Mouse (Mus musculus): ENCODE measurements around the gene Exoc3l. TPM values are rescaled to one million over a fixed set of nuclear protein-coding genes. Genes with fewer than 3 reads are reported as not detected.
A peak's percentile ranks its signal among the peaks of the same experiment; 100 is the strongest.

Gene Exoc3l
- total and polyA plus RNA-seq, 3 experiments: 1.4 to 2.8 (median 2.6) TPM

DNA sequence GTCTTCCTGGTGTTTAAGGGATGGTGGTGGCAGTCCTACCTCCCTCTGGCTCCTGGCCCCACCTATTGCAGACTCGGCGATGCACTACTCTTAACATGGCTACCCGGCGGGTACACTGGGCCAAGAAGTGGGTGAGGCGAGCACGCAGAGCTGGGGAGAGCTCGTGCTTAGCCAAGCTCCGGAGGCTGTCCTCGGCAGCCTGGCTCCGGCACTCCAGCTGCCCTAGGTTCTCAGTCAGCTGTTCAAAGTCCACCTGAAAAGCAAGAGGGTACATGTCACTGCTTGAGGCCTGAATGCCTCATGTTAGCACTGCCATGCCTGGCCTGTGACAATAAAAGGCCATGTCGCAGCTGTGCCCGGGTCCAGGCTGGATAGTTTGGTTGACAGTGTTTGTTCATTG lies 34.4 kb upstream of the Exoc3l start:
- Histone ChIP-seq H3K36me3 (replicated peaks) (peaks cover 76% of the 10 kb centered on the region), H3K4me1 (ENCODE audit: insufficient read depth, low read depth, low read length) (peaks cover 27% of the 10 kb centered on the region), H3K4me3 (ENCODE audit: low read depth, low read length) (no peak overlapping the region), H3K9me3 (replicated peaks) (no peaks in the 10 kb centered on the region), H3K27me3 (ENCODE audit: insufficient read depth, low read length) (no peaks in the 10 kb centered on the region)
- no peak for TF ChIP-seq CTCF (IDR thresholded peaks at IDR 0.05; ENCODE audit: low read depth, low read length)
- no peak for ATAC-seq (ENCODE audit: extremely low read depth, insufficient number of reproducible peaks, low FRiP score, poor library complexity, severe bottlenecking)
- no peak for DNase-seq (ENCODE audit: low spot score)

DNA sequence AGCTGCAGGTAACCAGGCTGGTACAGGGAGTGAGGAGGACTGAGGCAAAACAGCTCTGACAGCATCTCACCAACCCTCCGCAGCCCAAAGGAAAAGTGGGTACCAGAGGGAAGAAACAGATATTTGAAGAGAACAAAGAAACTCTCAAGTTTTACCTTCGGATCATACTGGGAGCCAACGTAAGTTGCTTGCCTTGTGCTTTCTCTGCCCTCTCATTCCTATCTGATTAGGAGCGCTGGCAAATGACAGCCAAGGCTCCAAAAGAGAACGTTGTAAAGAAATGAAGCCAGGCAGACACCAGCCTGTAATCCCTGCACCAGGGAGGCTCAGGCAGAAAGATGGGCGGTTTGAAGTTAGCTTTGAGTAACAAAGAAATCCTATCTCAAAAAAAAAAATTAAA lies 31.1 kb upstream of the Exoc3l start:
- ATAC-seq (ENCODE audit: extremely low read depth, insufficient number of reproducible peaks, low FRiP score, poor library complexity, severe bottlenecking) (no peak), DNase-seq (ENCODE audit: low spot score) (no peak)
- no peaks in the 10 kb centered on the region for H3K27me3 ChIP-seq (ENCODE audit: insufficient read depth, low read length)
- H3K4me3 ChIP-seq (ENCODE audit: low read depth, low read length): peak overlapping the region; percentile 84
- no peaks in the 10 kb centered on the region for H3K9me3 ChIP-seq (replicated peaks)
- TF ChIP-seq CTCF (IDR thresholded peaks at IDR 0.05; ENCODE audit: low read depth, low read length) (no peak), GATA2 (IDR thresholded peaks at IDR 0.05; ENCODE audit: borderline replicate concordance, low read depth, low read length) (no peak), GATA1 (IDR thresholded peaks at IDR 0.05; ENCODE audit: borderline replicate concordance, low read length) (no peak), POLR2AphosphoS5 (IDR thresholded peaks at IDR 0.05; ENCODE audit: insufficient replicate concordance, low read depth, low read length) (no peak), TAL1 (conservative IDR thresholded peaks at IDR 0.05; ENCODE audit: low read depth, low read length) (no peak)
- peaks cover 71% of the 10 kb centered on the region for H3K36me3 ChIP-seq (replicated peaks)
- peaks cover 54% of the 10 kb centered on the region for H3K4me1 ChIP-seq (ENCODE audit: insufficient read depth, low read depth, low read length)

DNA sequence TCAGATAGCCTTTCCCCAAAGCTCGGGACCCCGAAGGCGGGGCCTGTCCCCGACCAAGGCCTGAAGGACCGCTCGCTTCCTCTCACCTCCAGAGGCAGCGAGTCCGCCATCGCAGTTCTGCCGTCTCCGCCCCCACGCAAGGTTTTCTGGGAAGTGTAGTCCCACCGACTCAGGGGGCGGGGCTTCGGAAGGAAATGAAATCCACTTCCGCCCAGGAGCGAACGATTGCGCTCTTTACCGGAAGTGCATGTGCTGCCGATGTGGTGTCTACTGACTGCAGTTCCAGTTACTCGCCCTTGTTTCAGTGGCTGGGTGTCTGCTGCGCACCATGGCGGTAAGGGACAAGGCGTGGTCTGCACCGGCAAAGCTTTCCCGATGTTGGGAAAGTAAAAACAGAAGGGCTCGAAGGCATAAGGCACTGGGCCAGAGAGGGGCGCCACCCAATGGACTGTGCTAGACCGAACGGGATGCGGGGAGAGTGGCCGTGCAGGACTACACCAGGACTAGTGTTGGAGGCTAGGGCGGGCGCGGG lies 30.3 kb upstream of the Exoc3l start, which contains the start of the genes Lrrc29 and Tmem208:
Gene Lrrc29, minus strand, starts transcription at position 138 of the 532 bp plus-strand sequence.
Gene Tmem208, plus strand, starts transcription at position 214 of the 532 bp plus-strand sequence.
- TF ChIP-seq POLR2AphosphoS5 (IDR thresholded peaks at IDR 0.05; ENCODE audit: insufficient replicate concordance, low read depth, low read length) (0 out of 2 replicates have a peak, but pooled peaks have one; percentile 32), GATA2 (IDR thresholded peaks at IDR 0.05; ENCODE audit: borderline replicate concordance, low read depth, low read length) (no peak)
- Histone ChIP-seq H3K36me3 (replicated peaks) (peaks cover 66% of the 10 kb centered on the region), H3K27me3 (ENCODE audit: insufficient read depth, low read length) (no peaks in the 10 kb centered on the region), H3K9me3 (replicated peaks) (no peaks in the 10 kb centered on the region), H3K4me1 (ENCODE audit: insufficient read depth, low read depth, low read length) (peaks cover 54% of the 10 kb centered on the region), H3K4me3 (ENCODE audit: low read depth, low read length) (peak within 1 kb of the TSS; percentile 84)
- ATAC-seq (ENCODE audit: extremely low read depth, insufficient number of reproducible peaks, low FRiP score, poor library complexity, severe bottlenecking) (peak; percentile 85), DNase-seq (ENCODE audit: low spot score) (peak; percentile 86)

DNA sequence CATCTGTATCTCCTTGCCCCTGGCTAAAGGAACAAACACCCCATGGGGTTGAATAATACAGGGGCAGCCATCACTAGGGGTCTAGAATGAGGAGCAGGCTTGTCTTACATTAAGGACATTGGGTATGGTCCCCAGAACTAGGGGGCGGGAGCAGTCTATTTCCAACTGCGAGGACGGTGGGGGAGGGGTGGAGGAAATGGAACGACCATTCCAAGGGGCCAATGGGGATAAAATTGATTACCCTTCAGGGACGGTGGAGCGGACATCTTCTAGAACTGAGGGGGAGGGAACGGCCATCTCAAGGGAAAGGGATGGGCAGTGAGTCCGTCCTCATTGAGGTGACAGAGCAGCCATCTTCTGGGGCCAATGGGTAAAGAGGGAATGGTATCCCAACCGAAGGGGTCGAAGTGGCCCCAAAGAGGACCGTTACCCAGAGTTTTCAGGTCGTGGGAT lies 29.8 kb upstream of the Exoc3l start:
- H3K4me3 ChIP-seq (ENCODE audit: low read depth, low read length): peak overlapping the region; percentile 84
- ATAC-seq (ENCODE audit: extremely low read depth, insufficient number of reproducible peaks, low FRiP score, poor library complexity, severe bottlenecking) (no peak), DNase-seq (ENCODE audit: low spot score) (no peak)
- TF ChIP-seq CTCF (IDR thresholded peaks at IDR 0.05; ENCODE audit: low read depth, low read length): no peak
- no peak for TF ChIP-seq POLR2AphosphoS5 (IDR thresholded peaks at IDR 0.05; ENCODE audit: insufficient replicate concordance, low read depth, low read length)
- no peak for TF ChIP-seq TAL1 (conservative IDR thresholded peaks at IDR 0.05; ENCODE audit: low read depth, low read length)
- TF ChIP-seq GATA2 (IDR thresholded peaks at IDR 0.05; ENCODE audit: borderline replicate concordance, low read depth, low read length): no peak
- no peaks in the 10 kb centered on the region for H3K27me3 ChIP-seq (ENCODE audit: insufficient read depth, low read length)
- H3K36me3 ChIP-seq (replicated peaks): peaks cover 62% of the 10 kb centered on the region
- H3K9me3 ChIP-seq (replicated peaks): no peaks in the 10 kb centered on the region
- H3K4me1 ChIP-seq (ENCODE audit: insufficient read depth, low read depth, low read length): peaks cover 54% of the 10 kb centered on the region

DNA sequence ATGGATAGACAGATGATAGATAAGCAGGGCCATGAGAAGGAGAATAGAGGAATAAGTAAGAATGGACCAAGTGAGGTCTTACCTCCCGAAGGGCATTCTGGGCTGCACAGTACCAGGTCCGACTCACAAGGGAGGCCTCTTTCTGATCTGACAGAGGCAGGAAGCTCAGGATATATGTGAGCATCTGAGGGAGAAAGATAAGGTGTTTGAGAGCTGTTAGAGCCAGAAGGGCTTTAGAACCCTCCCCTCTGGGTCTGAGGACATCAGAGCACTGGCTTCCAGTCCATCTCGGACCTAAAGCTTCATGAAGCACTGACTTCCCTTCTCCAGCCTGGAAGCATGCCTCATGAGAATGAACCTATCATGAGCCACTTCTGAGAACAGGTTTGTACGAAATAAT lies 27.3 kb upstream of the Exoc3l start:
- peaks cover 59% of the 10 kb centered on the region for H3K36me3 ChIP-seq (replicated peaks)
- no peak for DNase-seq (ENCODE audit: low spot score)
- H3K27me3 ChIP-seq (ENCODE audit: insufficient read depth, low read length): no peaks in the 10 kb centered on the region
- peak; percentile 42 for ATAC-seq (ENCODE audit: extremely low read depth, insufficient number of reproducible peaks, low FRiP score, poor library complexity, severe bottlenecking)
- TF ChIP-seq CTCF (IDR thresholded peaks at IDR 0.05; ENCODE audit: low read depth, low read length) (no peak), TAL1 (conservative IDR thresholded peaks at IDR 0.05; ENCODE audit: low read depth, low read length) (peak; percentile 27)
- peaks cover 48% of the 10 kb centered on the region for H3K4me1 ChIP-seq (ENCODE audit: insufficient read depth, low read depth, low read length)
- H3K9me3 ChIP-seq (replicated peaks): no peaks in the 10 kb centered on the region
- H3K4me3 ChIP-seq (ENCODE audit: low read depth, low read length): no peak overlapping the region

DNA sequence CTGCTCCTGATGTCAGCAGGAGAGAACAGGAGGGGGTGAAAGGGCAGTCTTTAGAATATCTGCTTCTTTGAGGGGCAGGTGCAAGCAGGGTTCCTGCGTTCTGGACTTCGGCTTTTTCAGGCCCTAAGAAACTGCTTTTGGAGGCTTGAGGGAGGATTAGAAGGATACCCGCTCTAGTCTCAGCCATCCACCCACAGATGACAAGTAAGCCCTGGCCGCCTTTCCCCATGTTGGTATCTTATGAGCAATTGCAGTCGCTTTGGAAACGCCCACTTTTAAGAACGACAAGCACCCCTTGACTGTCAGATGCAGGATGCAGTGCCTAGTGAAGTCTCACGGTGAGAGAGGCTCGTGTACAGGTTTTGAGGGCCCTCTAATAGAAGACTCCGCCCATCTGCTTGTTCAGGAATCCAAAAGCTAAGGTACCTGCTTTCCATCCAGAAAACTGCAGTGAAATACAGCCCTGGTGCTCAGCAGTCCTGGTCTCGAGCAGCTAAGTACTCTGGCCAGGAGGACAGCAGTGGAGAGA lies 22.8 kb upstream of the Exoc3l start:
- no peaks in the 10 kb centered on the region for H3K27me3 ChIP-seq (ENCODE audit: insufficient read depth, low read length)
- no peak overlapping the region for H3K4me3 ChIP-seq (ENCODE audit: low read depth, low read length)
- TF ChIP-seq GATA1 (IDR thresholded peaks at IDR 0.05; ENCODE audit: borderline replicate concordance, low read length): no peak
- no peak for TF ChIP-seq CTCF (IDR thresholded peaks at IDR 0.05; ENCODE audit: low read depth, low read length)
- no peak for TF ChIP-seq GATA2 (IDR thresholded peaks at IDR 0.05; ENCODE audit: borderline replicate concordance, low read depth, low read length)
- no peak for TF ChIP-seq TAL1 (conservative IDR thresholded peaks at IDR 0.05; ENCODE audit: low read depth, low read length)
- no peak for TF ChIP-seq POLR2AphosphoS5 (IDR thresholded peaks at IDR 0.05; ENCODE audit: insufficient replicate concordance, low read depth, low read length)
- H3K36me3 ChIP-seq (replicated peaks): peaks cover 86% of the 10 kb centered on the region
- H3K9me3 ChIP-seq (replicated peaks): no peaks in the 10 kb centered on the region
- H3K4me1 ChIP-seq (ENCODE audit: insufficient read depth, low read depth, low read length): peaks cover 17% of the 10 kb centered on the region
- ATAC-seq (ENCODE audit: extremely low read depth, insufficient number of reproducible peaks, low FRiP score, poor library complexity, severe bottlenecking) (no peak), DNase-seq (ENCODE audit: low spot score) (no peak)

DNA sequence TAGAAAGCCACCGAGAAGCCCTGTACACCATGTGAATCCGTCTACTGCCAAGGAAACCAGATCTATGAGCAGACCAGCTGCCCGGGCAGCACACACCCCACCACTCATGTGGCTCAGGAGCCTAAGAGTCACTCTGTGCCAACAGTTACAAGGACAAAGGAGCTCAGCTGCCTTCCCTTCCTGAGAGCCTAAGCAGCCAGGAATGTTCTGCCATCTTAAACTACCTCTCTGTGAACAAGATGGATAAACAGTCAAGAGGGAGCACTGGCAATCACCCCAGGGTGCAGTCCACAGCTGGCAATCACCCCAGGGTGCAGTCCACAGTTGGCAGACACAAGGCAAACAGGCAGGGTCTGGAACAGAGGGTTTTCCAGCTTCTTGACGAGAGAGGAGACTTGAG lies 22.0 kb upstream of the Exoc3l start:
- TF ChIP-seq GATA1 (IDR thresholded peaks at IDR 0.05; ENCODE audit: borderline replicate concordance, low read length): no peak
- TF ChIP-seq TAL1 (conservative IDR thresholded peaks at IDR 0.05; ENCODE audit: low read depth, low read length): no peak
- no peak for TF ChIP-seq GATA2 (IDR thresholded peaks at IDR 0.05; ENCODE audit: borderline replicate concordance, low read depth, low read length)
- TF ChIP-seq CTCF (IDR thresholded peaks at IDR 0.05; ENCODE audit: low read depth, low read length): no peak
- TF ChIP-seq POLR2AphosphoS5 (IDR thresholded peaks at IDR 0.05; ENCODE audit: insufficient replicate concordance, low read depth, low read length): no peak
- no peak for DNase-seq (ENCODE audit: low spot score)
- Histone ChIP-seq H3K36me3 (replicated peaks) (peaks cover 87% of the 10 kb centered on the region), H3K9me3 (replicated peaks) (no peaks in the 10 kb centered on the region), H3K4me1 (ENCODE audit: insufficient read depth, low read depth, low read length) (peaks cover 10% of the 10 kb centered on the region), H3K4me3 (ENCODE audit: low read depth, low read length) (no peak overlapping the region), H3K27me3 (ENCODE audit: insufficient read depth, low read length) (no peaks in the 10 kb centered on the region)
- ATAC-seq (ENCODE audit: extremely low read depth, insufficient number of reproducible peaks, low FRiP score, poor library complexity, severe bottlenecking): no peak
